Mouse (Mus musculus): Measurements from ENCODE around the gene Mfsd11. TPM values are rescaled to one million over a fixed set of nuclear protein-coding genes. Genes with fewer than 3 reads are reported as not detected.

Gene Mfsd11
- total and polyA plus RNA-seq, 3 experiments = 6.6 to 45.9 (median 22.0) TPM

- TF ChIP-seq POLR2AphosphoS5 (IDR thresholded peaks at IDR 0.05; ENCODE audit: insufficient replicate concordance, low read depth, low read length) (no peak), GATA2 (IDR thresholded peaks at IDR 0.05; ENCODE audit: borderline replicate concordance, low read depth, low read length) (no peak), CTCF (IDR thresholded peaks at IDR 0.05; ENCODE audit: low read depth, low read length) (no peak), TAL1 (conservative IDR thresholded peaks at IDR 0.05; ENCODE audit: low read depth, low read length) (no peak), GATA1 (IDR thresholded peaks at IDR 0.05; ENCODE audit: borderline replicate concordance, low read length) (no peak)
- ATAC-seq (ENCODE audit: extremely low read depth, insufficient number of reproducible peaks, low FRiP score, poor library complexity, severe bottlenecking) (no peak), DNase-seq (ENCODE audit: low spot score) (no peak)
- Histone ChIP-seq H3K36me3 (replicated peaks) (no peaks in the 10 kb centered on the region), H3K4me1 (ENCODE audit: insufficient read depth, low read depth, low read length) (peaks cover 21% of the 10 kb centered on the region), H3K4me3 (ENCODE audit: low read depth, low read length) (no peak overlapping the region), H3K9me3 (replicated peaks) (no peaks in the 10 kb centered on the region), H3K27me3 (ENCODE audit: insufficient read depth, low read length) (peaks cover 81% of the 10 kb centered on the region)
Measured at GRCm38 (mm10) chr11:116813610-116814009, 38.6 kb upstream of the Mfsd11 start.

GRCm38 (mm10) chr11:116814076-116814883 is 38.0 kb upstream of the Mfsd11 start:
- Histone ChIP-seq H3K36me3 (replicated peaks) (no peaks in the 10 kb centered on the region), H3K4me1 (ENCODE audit: insufficient read depth, low read depth, low read length) (peaks cover 20% of the 10 kb centered on the region), H3K9me3 (replicated peaks) (no peaks in the 10 kb centered on the region), H3K4me3 (ENCODE audit: low read depth, low read length) (no peak overlapping the region), H3K27me3 (ENCODE audit: insufficient read depth, low read length) (peaks cover 81% of the 10 kb centered on the region)
- ATAC-seq (ENCODE audit: extremely low read depth, insufficient number of reproducible peaks, low FRiP score, poor library complexity, severe bottlenecking) (no peak), DNase-seq (ENCODE audit: low spot score) (no peak)
- TF ChIP-seq TAL1 (conservative IDR thresholded peaks at IDR 0.05; ENCODE audit: low read depth, low read length) (no peak), CTCF (IDR thresholded peaks at IDR 0.05; ENCODE audit: low read depth, low read length) (no peak)

- TF ChIP-seq CTCF (IDR thresholded peaks at IDR 0.05; ENCODE audit: low read depth, low read length) (no peak), TAL1 (conservative IDR thresholded peaks at IDR 0.05; ENCODE audit: low read depth, low read length) (no peak), GATA1 (IDR thresholded peaks at IDR 0.05; ENCODE audit: borderline replicate concordance, low read length) (no peak), POLR2AphosphoS5 (IDR thresholded peaks at IDR 0.05; ENCODE audit: insufficient replicate concordance, low read depth, low read length) (no peak), GATA2 (IDR thresholded peaks at IDR 0.05; ENCODE audit: borderline replicate concordance, low read depth, low read length) (no peak)
- peaks cover 81% of the 10 kb centered on the region for H3K27me3 ChIP-seq (ENCODE audit: insufficient read depth, low read length)
- no peak for ATAC-seq (ENCODE audit: extremely low read depth, insufficient number of reproducible peaks, low FRiP score, poor library complexity, severe bottlenecking)
- peaks cover 16% of the 10 kb centered on the region for H3K4me1 ChIP-seq (ENCODE audit: insufficient read depth, low read depth, low read length)
- H3K36me3 ChIP-seq (replicated peaks) = no peaks in the 10 kb centered on the region
- DNase-seq (ENCODE audit: low spot score) = no peak
- no peak overlapping the region for H3K4me3 ChIP-seq (ENCODE audit: low read depth, low read length)
- no peaks in the 10 kb centered on the region for H3K9me3 ChIP-seq (replicated peaks)
Measured at GRCm38 (mm10) chr11:116814884-116815415, 37.3 kb upstream of the Mfsd11 start.

- DNase-seq (ENCODE audit: low spot score) (no peak), ATAC-seq (ENCODE audit: extremely low read depth, insufficient number of reproducible peaks, low FRiP score, poor library complexity, severe bottlenecking) (no peak)
- Histone ChIP-seq H3K9me3 (replicated peaks) (no peaks in the 10 kb centered on the region), H3K27me3 (ENCODE audit: insufficient read depth, low read length) (peaks cover 83% of the 10 kb centered on the region), H3K4me3 (ENCODE audit: low read depth, low read length) (no peak overlapping the region), H3K36me3 (replicated peaks) (no peaks in the 10 kb centered on the region), H3K4me1 (ENCODE audit: insufficient read depth, low read depth, low read length) (peaks cover 22% of the 10 kb centered on the region)
- TF ChIP-seq TAL1 (conservative IDR thresholded peaks at IDR 0.05; ENCODE audit: low read depth, low read length) (no peak), CTCF (IDR thresholded peaks at IDR 0.05; ENCODE audit: low read depth, low read length) (no peak), GATA2 (IDR thresholded peaks at IDR 0.05; ENCODE audit: borderline replicate concordance, low read depth, low read length) (no peak), GATA1 (IDR thresholded peaks at IDR 0.05; ENCODE audit: borderline replicate concordance, low read length) (no peak), POLR2AphosphoS5 (IDR thresholded peaks at IDR 0.05; ENCODE audit: insufficient replicate concordance, low read depth, low read length) (no peak)
Measured at GRCm38 (mm10) chr11:116816769-116817168, 35.5 kb upstream of the Mfsd11 start.

- DNase-seq (ENCODE audit: low spot score) (no peak), ATAC-seq (ENCODE audit: extremely low read depth, insufficient number of reproducible peaks, low FRiP score, poor library complexity, severe bottlenecking) (no peak)
- H3K36me3 ChIP-seq (replicated peaks) = no peaks in the 10 kb centered on the region
Measured at GRCm38 (mm10) chr11:116817567-116817966, 34.7 kb upstream of the Mfsd11 start.

GRCm38 (mm10) chr11:116818722-116819121 is 33.5 kb upstream of the Mfsd11 start:
- TF ChIP-seq GATA1 (IDR thresholded peaks at IDR 0.05; ENCODE audit: borderline replicate concordance, low read length) (no peak), CTCF (IDR thresholded peaks at IDR 0.05; ENCODE audit: low read depth, low read length) (no peak), POLR2AphosphoS5 (IDR thresholded peaks at IDR 0.05; ENCODE audit: insufficient replicate concordance, low read depth, low read length) (no peak), GATA2 (IDR thresholded peaks at IDR 0.05; ENCODE audit: borderline replicate concordance, low read depth, low read length) (no peak), TAL1 (conservative IDR thresholded peaks at IDR 0.05; ENCODE audit: low read depth, low read length) (no peak)
- no peak for ATAC-seq (ENCODE audit: extremely low read depth, insufficient number of reproducible peaks, low FRiP score, poor library complexity, severe bottlenecking)
- DNase-seq (ENCODE audit: low spot score) = no peak

More at GRCm38 (mm10) chr11:116817567-116817966, 34.7 kb upstream of the Mfsd11 start:
- TF ChIP-seq POLR2AphosphoS5 (IDR thresholded peaks at IDR 0.05; ENCODE audit: insufficient replicate concordance, low read depth, low read length) (no peak), GATA1 (IDR thresholded peaks at IDR 0.05; ENCODE audit: borderline replicate concordance, low read length) (no peak), TAL1 (conservative IDR thresholded peaks at IDR 0.05; ENCODE audit: low read depth, low read length) (no peak), CTCF (IDR thresholded peaks at IDR 0.05; ENCODE audit: low read depth, low read length) (no peak), GATA2 (IDR thresholded peaks at IDR 0.05; ENCODE audit: borderline replicate concordance, low read depth, low read length) (no peak)
- peaks cover 87% of the 10 kb centered on the region for H3K27me3 ChIP-seq (ENCODE audit: insufficient read depth, low read length)
- peaks cover 19% of the 10 kb centered on the region for H3K4me1 ChIP-seq (ENCODE audit: insufficient read depth, low read depth, low read length)
- H3K4me3 ChIP-seq (ENCODE audit: low read depth, low read length) = no peak overlapping the region
- H3K9me3 ChIP-seq (replicated peaks) = no peaks in the 10 kb centered on the region

More at GRCm38 (mm10) chr11:116818722-116819121, 33.5 kb upstream of the Mfsd11 start:
- peaks cover 15% of the 10 kb centered on the region for H3K4me1 ChIP-seq (ENCODE audit: insufficient read depth, low read depth, low read length)
- H3K4me3 ChIP-seq (ENCODE audit: low read depth, low read length) = no peak overlapping the region
- peaks cover 82% of the 10 kb centered on the region for H3K27me3 ChIP-seq (ENCODE audit: insufficient read depth, low read length)
- H3K9me3 ChIP-seq (replicated peaks) = no peaks in the 10 kb centered on the region
- H3K36me3 ChIP-seq (replicated peaks) = no peaks in the 10 kb centered on the region
